23 mouse cellular contexts compared by ENCODE assay signal in genomic region chr11:102040646-102041045, GRCm38 (mm10). TPM values are rescaled to one million over a fixed set of nuclear protein-coding genes. Genes with fewer than 3 reads are reported as not detected.
DNase-seq lines count a peak whose midpoint lies in the region; ATAC-seq and TF ChIP-seq lines count a peak whose summit lies in the region.
"Had no signal": no experiment of that assay in that cellular context is flagged by ENCODE, and none has a peak within 500 bp of the region (broad histone marks: within the 10 kb centered on the region; RNA-seq: fewer than 3 reads in every experiment).

No protein-coding gene starts in this region.

- H3K4me1 ChIP-seq in hindbrain, embryonic 11.5 days (replicated peaks; ENCODE audit: control insufficient read depth, insufficient read depth, low read length) = no peaks in the 10 kb centered on the region
- peaks cover 9% of the 10 kb centered on the region; the same call in 1 of the 2 replicates for H3K4me1 ChIP-seq in hindbrain, embryonic 10.5 days (replicated peaks)
- no peaks in the 10 kb centered on the region for H3K4me1 ChIP-seq in testis, adult 2 months (ENCODE audit: control insufficient read depth, insufficient read depth, low read length)
- H3K4me1 ChIP-seq: embryonic facial prominence, embryonic 12.5 days; midbrain, embryonic 12.5 days had no signal

- H3K9ac ChIP-seq in hindbrain, embryonic 11.5 days (ENCODE audit: low read depth, low read length) = no peak overlapping the region
- H3K9ac ChIP-seq: embryonic facial prominence, embryonic 12.5 days; liver, postnatal 0 days; midbrain, embryonic 12.5 days; stomach, embryonic 15.5 days had no signal

- no peaks in the 10 kb centered on the region for H3K9me3 ChIP-seq in hindbrain, embryonic 11.5 days (ENCODE audit: control insufficient read depth, low read length)
- peaks cover 11% of the 10 kb centered on the region for H3K9me3 ChIP-seq in hindbrain, embryonic 10.5 days
- H3K9me3 ChIP-seq: G1E; stomach, embryonic 15.5 days had no signal

- H3K27ac ChIP-seq in hindbrain, embryonic 11.5 days (ENCODE audit: low read depth, low read length) = no peak overlapping the region
- H3K27ac ChIP-seq in hindbrain, embryonic 10.5 days = no peak overlapping the region
- no peak overlapping the region for H3K27ac ChIP-seq in testis, adult 2 months (ENCODE audit: control insufficient read depth, insufficient read depth, low read depth, low read length)
- H3K27ac ChIP-seq: embryonic facial prominence, embryonic 12.5 days; macrophage; midbrain, embryonic 12.5 days; stomach, embryonic 15.5 days had no signal

- WGBS in hindbrain, embryonic 11.5 days = 65% methylated on average over 4 of the region's 4 CpGs
- WGBS in hindbrain, embryonic 10.5 days = 70% methylated on average over 4 of the region's 4 CpGs

- no peak overlapping the region for H3K4me2 ChIP-seq in hindbrain, embryonic 11.5 days (replicated peaks; ENCODE audit: low read depth, low read length)
- H3K4me2 ChIP-seq: embryonic facial prominence, embryonic 12.5 days; midbrain, embryonic 12.5 days had no signal

- ATAC-seq in CD4-positive, CD25-positive, alpha-beta regulatory T cell, adult 4 months = no peak
- ATAC-seq in hindbrain, embryonic 11.5 days (ENCODE audit: low FRiP score) = no peak
- no peak for ATAC-seq in monocyte, adult 5-6 weeks (replicated peaks; ENCODE audit: insufficient number of reproducible peaks, low FRiP score, low TSS enrichment, poor library complexity, severe bottlenecking)

- H3K27me3 ChIP-seq in hindbrain, embryonic 11.5 days (ENCODE audit: control insufficient read depth, insufficient read depth, low read length) = no peaks in the 10 kb centered on the region
- peaks cover 18% of the 10 kb centered on the region for H3K27me3 ChIP-seq in hindbrain, embryonic 10.5 days (ENCODE audit: insufficient read depth, poor library complexity, severe bottlenecking)
- H3K27me3 ChIP-seq in testis, adult 2 months (ENCODE audit: control insufficient read depth, insufficient read depth, low read length) = no peaks in the 10 kb centered on the region
- H3K27me3 ChIP-seq: stomach, embryonic 15.5 days had no signal

- DNase-seq in CD4-positive, CD25-positive, alpha-beta regulatory T cell, adult 2 months (ENCODE audit: low read depth, low spot score) = peak; percentile 16
- DNase-seq in hindbrain, embryonic 11.5 days (ENCODE audit: low spot score) = peak; percentile 23
- DNase-seq in hindbrain, embryonic 10.5 days (ENCODE audit: low spot score) = no peak
- no peak for DNase-seq in testis, postnatal 14 days (ENCODE audit: low spot score)
- no peak for DNase-seq in ovary, postnatal 36 days (ENCODE audit: low spot score)

- H3K4me3 ChIP-seq in hindbrain, embryonic 11.5 days (ENCODE audit: low read depth, low read length) = no peak overlapping the region
- H3K4me3 ChIP-seq in hindbrain, embryonic 10.5 days = no peak overlapping the region
- no peak overlapping the region for H3K4me3 ChIP-seq in testis, adult 2 months (ENCODE audit: control insufficient read depth, low read depth, low read length)
- H3K4me3 ChIP-seq: embryonic facial prominence, embryonic 12.5 days; midbrain, embryonic 12.5 days; stomach, embryonic 15.5 days had no signal

- H3K36me3 ChIP-seq in hindbrain, embryonic 11.5 days (ENCODE audit: control insufficient read depth, insufficient read depth, low read length) = no peaks in the 10 kb centered on the region
- no peaks in the 10 kb centered on the region for H3K36me3 ChIP-seq in hindbrain, embryonic 10.5 days
- H3K36me3 ChIP-seq in testis, adult 2 months (ENCODE audit: control insufficient read depth, insufficient read depth, low read length) = no peaks in the 10 kb centered on the region
- H3K36me3 ChIP-seq: embryonic facial prominence, embryonic 12.5 days; G1E; midbrain, embryonic 12.5 days; stomach, embryonic 15.5 days had no signal

- peak; percentile 51; the same call in 1 of the 2 replicates for TF ChIP-seq CTCF in testis, adult 2 months (IDR thresholded peaks at IDR 0.05; ENCODE audit: control insufficient read depth, insufficient read depth, insufficient replicate concordance, low read depth, low read length)

- no peak for TF ChIP-seq POLR2A in testis, adult 2 months (IDR thresholded peaks at IDR 0.05; ENCODE audit: control insufficient read depth, low read depth, low read length)

RNA-seq across cellular contexts. Expression of gene Cd300lg, which starts 0.7 kb away (rescaled TPM):
- not detected for polyA plus RNA-seq in CD4-positive, CD25-positive, alpha-beta regulatory T cell, adult 4 months (2017; shearing (Covaris generic))
- polyA plus RNA-seq in hindbrain, embryonic 11.5 days (2014; fragmentation: Nextera tagmentation; extraction: Ambion mirVana) = 0.09 and 0.13 TPM in 2 replicates
- 0.12 and 0.35 TPM in 2 replicates for polyA plus RNA-seq in hindbrain, embryonic 10.5 days (2016; fragmentation: Nextera tagmentation; extraction: Ambion mirVana)
- polyA plus RNA-seq in testis, adult 2 months (2012; rRNA removed) = 2.5 and 2.7 TPM in 2 replicates
- 2.0 to 8.0 TPM (median 3.3 TPM) in 3 replicates for total RNA-seq in monocyte, adult 5-6 weeks (2017)
- total RNA-seq: G1E; layer of hippocampus, postnatal 25 days; left cerebral cortex, postnatal 14 days had no signal
- polyA plus RNA-seq: G1E had no signal

RNA-seq across cellular contexts. Expression of gene Mpp3, which starts 12.4 kb away (rescaled TPM):
- polyA plus RNA-seq in CD4-positive, CD25-positive, alpha-beta regulatory T cell, adult 4 months (2017; shearing (Covaris generic)) = under 1 TPM in 1 of 2 experiments, not detected in 1; 0.42 TPM
- polyA plus RNA-seq in hindbrain, embryonic 11.5 days (2014; fragmentation: Nextera tagmentation; extraction: Ambion mirVana) = 23.3 and 26.5 TPM in 2 replicates
- polyA plus RNA-seq in hindbrain, embryonic 10.5 days (2016; fragmentation: Nextera tagmentation; extraction: Ambion mirVana) = 14.4 and 27.4 TPM in 2 replicates
- 11.0 and 14.7 TPM in 2 replicates for polyA plus RNA-seq in testis, adult 2 months (2012; rRNA removed)
- total RNA-seq in monocyte, adult 5-6 weeks (2017) = not detected in 3 replicates
- total RNA-seq: neutrophil, adult 5-6 weeks had no signal
- polyA plus RNA-seq: G1E, macrophage had no signal

RNA-seq across cellular contexts. Expression of gene Mpp2, which starts 47.7 kb away (rescaled TPM):
- polyA plus RNA-seq in CD4-positive, CD25-positive, alpha-beta regulatory T cell, adult 4 months (2017; shearing (Covaris generic)) = 1 to 10 TPM; 1.3 to 3.6 TPM
- polyA plus RNA-seq in hindbrain, embryonic 11.5 days (2014; fragmentation: Nextera tagmentation; extraction: Ambion mirVana) = 9.8 and 11.7 TPM in 2 replicates
- 12.8 and 18.6 TPM in 2 replicates for polyA plus RNA-seq in hindbrain, embryonic 10.5 days (2016; fragmentation: Nextera tagmentation; extraction: Ambion mirVana)
- 1.2 and 1.5 TPM in 2 replicates for polyA plus RNA-seq in testis, adult 2 months (2012; rRNA removed)
- not detected in 3 replicates for total RNA-seq in monocyte, adult 5-6 weeks (2017)
- total RNA-seq: neutrophil, adult 5-6 weeks had no signal
- polyA plus RNA-seq: macrophage had no signal

RNA-seq across cellular contexts. Expression of gene Dusp3, which starts 53.8 kb away (rescaled TPM):
- polyA plus RNA-seq in CD4-positive, CD25-positive, alpha-beta regulatory T cell, adult 4 months (2017; shearing (Covaris generic)) = 1 to 10 TPM; 1.6 to 1.7 TPM
- polyA plus RNA-seq in hindbrain, embryonic 11.5 days (2014; fragmentation: Nextera tagmentation; extraction: Ambion mirVana) = 11.4 and 12.1 TPM in 2 replicates
- 11.6 and 12.4 TPM in 2 replicates for polyA plus RNA-seq in hindbrain, embryonic 10.5 days (2016; fragmentation: Nextera tagmentation; extraction: Ambion mirVana)
- 249 and 266 TPM in 2 replicates for polyA plus RNA-seq in testis, adult 2 months (2012; rRNA removed)
- 32.4 to 36.2 TPM (median 35.3 TPM) in 3 replicates for total RNA-seq in monocyte, adult 5-6 weeks (2017)

RNA-seq across cellular contexts. Expression of gene Cfap97d1, which starts 56.6 kb away (rescaled TPM):
- not detected for polyA plus RNA-seq in CD4-positive, CD25-positive, alpha-beta regulatory T cell, adult 4 months (2017; shearing (Covaris generic))
- not detected in 2 replicates for polyA plus RNA-seq in hindbrain, embryonic 11.5 days (2014; fragmentation: Nextera tagmentation; extraction: Ambion mirVana)
- not detected in 2 replicates for polyA plus RNA-seq in hindbrain, embryonic 10.5 days (2016; fragmentation: Nextera tagmentation; extraction: Ambion mirVana)
- polyA plus RNA-seq in testis, adult 2 months (2012; rRNA removed) = 72.2 and 94.1 TPM in 2 replicates
- total RNA-seq in monocyte, adult 5-6 weeks (2017) = 2.4 TPM in 1 of 3 replicates, not detected in the others
- total RNA-seq: adrenal gland, adult 8-10 months; G1E; gastrocnemius, postnatal 10 days; heart, postnatal 10 days; layer of hippocampus, postnatal 25 days; left cerebral cortex, postnatal 14 days; neutrophil, adult 5-6 weeks had no signal
- polyA plus RNA-seq: embryonic facial prominence, embryonic 12.5 days; G1E; hindbrain, embryonic 16.5 days; large intestine, adult 2 months; limb, embryonic 14.5 days; liver, postnatal 0 days; macrophage; midbrain, embryonic 12.5 days; stomach, embryonic 15.5 days had no signal

Comparison
In these comparisons a context has a peak if more than half of its experiments do, and no peak if none do; other contexts are left out.
1. DNase-seq: peak in CD4-positive, CD25-positive, alpha-beta regulatory T cell, adult 2 months (single experiment) and hindbrain, embryonic 11.5 days (single experiment); none in hindbrain, embryonic 10.5 days (single experiment), testis, postnatal 14 days (single experiment) and ovary, postnatal 36 days (single experiment).